Mouse (Mus musculus) forebrain, postnatal 0 days (tissue): ENCODE measurements at regions not wholly inside any gene's neighbourhood (a gene's known extent, or its start where the extent isn't known, plus 50 kb on each side); places are given as distances from the start of the nearest gene placed in this dataset.

Experiments
- ATAC-seq: fragments of 200-750 bp; cut with Nextera tagmentation; 2 replicates; pipeline ENCODE4 v1.8.0; 2017; ENCODE audit warnings: mild to moderate bottlenecking, moderate library complexity
- DNase-seq: peaks from one replicate; pipeline ENCODE4 v3.0.0-alpha.2; 2015
- H3K27ac ChIP-seq: fragments of 300-500 bp; sonication (generic); 2 replicates; pipeline ENCODE4 v1.5.1; 2014; ENCODE audit warnings: low read depth, mild to moderate bottlenecking, antibody characterized with exemption, low read length, moderate library complexity, mixed read lengths
- H3K27me3 ChIP-seq: fragments of 300-500 bp; sonication (generic); 2 replicates; pipeline ENCODE4 v1.6.1; 2014; ENCODE audit warnings: mild to moderate bottlenecking, low read length, mixed read lengths; ENCODE audit not compliant: insufficient read depth
- H3K36me3 ChIP-seq: fragments of 300-500 bp; sonication (generic); 2 replicates; pipeline ENCODE4 v1.6.1; 2014; ENCODE audit warnings: mild to moderate bottlenecking, moderate library complexity; ENCODE audit not compliant: insufficient read depth
- H3K4me1 ChIP-seq: fragments of 300-500 bp; sonication (generic); 2 replicates; pipeline ENCODE4 v1.6.1; 2014; ENCODE audit warnings: antibody characterized with exemption; ENCODE audit not compliant: insufficient read depth
- H3K4me2 ChIP-seq: fragments of 300-500 bp; sonication (generic); 2 replicates; pipeline ENCODE4 v1.6.1; 2014; ENCODE audit warnings: low read depth, mild to moderate bottlenecking, moderate library complexity
- H3K4me3 ChIP-seq: fragments of 300-500 bp; sonication (generic); 2 replicates; pipeline ENCODE4 v1.5.1; 2014; ENCODE audit warnings: low read depth, low read length, mixed read lengths
- H3K9ac ChIP-seq: fragments of 300-500 bp; sonication (generic); 2 replicates; pipeline ENCODE4 v1.6.1; 2014; ENCODE audit warnings: mild to moderate bottlenecking
- H3K9me3 ChIP-seq: fragments of 300-500 bp; sonication (generic); 2 replicates; pipeline ENCODE4 v1.6.1; 2016; ENCODE audit warnings: low read length
- CTCF ChIP-seq: sonication (generic); IDR thresholded peaks from 2 replicates; pipeline ENCODE4 v1.5.1; 2016; ENCODE audit warnings: antibody characterized with exemption, control low read depth, low read depth
- WGBS: fragments of 180-500 bp; shearing (Covaris S2); extraction: QIAGEN DNeasy Blood & Tissue Kit; methylation state at CpG from one replicate; pipeline ENCODE4 v1.1.7; 2014; 5-methylcytosine and 5-hydroxymethylcytosine counted together

- H3K9ac ChIP-seq, result no peak overlapping the region
- no peaks in the 10 kb centered on the region for H3K36me3 ChIP-seq
- H3K4me1 ChIP-seq, result no peaks in the 10 kb centered on the region
- DNase-seq, result no peak
- H3K9me3 ChIP-seq, result no peaks in the 10 kb centered on the region
- no peak overlapping the region for H3K27ac ChIP-seq
- no peak overlapping the region for H3K4me2 ChIP-seq
- no peak overlapping the region for H3K4me3 ChIP-seq
- H3K27me3 ChIP-seq, result no peaks in the 10 kb centered on the region
- WGBS, result 48% methylated on average over 1 of the region's 1 CpGs
- no peak for ATAC-seq
- TF ChIP-seq CTCF, result no peak
Observed at GRCm38 (mm10) chr8:41648276-41648675, 231.4 kb upstream of the Frg1 start.

GRCm38 (mm10) chr8:41644626-41645025 lies 227.8 kb upstream of the Frg1 start:
- no peaks in the 10 kb centered on the region for H3K4me1 ChIP-seq
- ATAC-seq (no peak), DNase-seq (no peak)
- WGBS, result 77% methylated on average over 5 of the region's 5 CpGs
- H3K36me3 ChIP-seq, result no peaks in the 10 kb centered on the region
- no peak for TF ChIP-seq CTCF
- H3K4me2 ChIP-seq, result no peak overlapping the region
- no peak overlapping the region for H3K4me3 ChIP-seq
- no peaks in the 10 kb centered on the region for H3K9me3 ChIP-seq
- no peak overlapping the region for H3K9ac ChIP-seq
- H3K27me3 ChIP-seq, result no peaks in the 10 kb centered on the region
- no peak overlapping the region for H3K27ac ChIP-seq

GRCm38 (mm10) chr8:41623841-41624240 lies 207.0 kb upstream of the Frg1 start:
- Histone ChIP-seq H3K4me2 (no peak overlapping the region), H3K36me3 (no peaks in the 10 kb centered on the region), H3K27ac (no peak overlapping the region), H3K27me3 (no peaks in the 10 kb centered on the region), H3K4me3 (no peak overlapping the region), H3K4me1 (no peaks in the 10 kb centered on the region), H3K9me3 (no peaks in the 10 kb centered on the region), H3K9ac (no peak overlapping the region)
- TF ChIP-seq CTCF, result no peak
- no peak for DNase-seq
- ATAC-seq, result no peak
- 90% methylated on average over 4 of the region's 4 CpGs for WGBS

GRCm38 (mm10) chr8:41600255-41600654 lies 183.4 kb upstream of the Frg1 start:
- Histone ChIP-seq H3K4me1 (no peaks in the 10 kb centered on the region), H3K27ac (no peak overlapping the region), H3K4me2 (no peak overlapping the region), H3K9me3 (no peaks in the 10 kb centered on the region), H3K36me3 (no peaks in the 10 kb centered on the region), H3K9ac (no peak overlapping the region), H3K4me3 (no peak overlapping the region), H3K27me3 (no peaks in the 10 kb centered on the region)
- TF ChIP-seq CTCF, result no peak
- 77% methylated on average over 1 of the region's 1 CpGs for WGBS
- ATAC-seq, result no peak
- no peak for DNase-seq

GRCm38 (mm10) chr8:41594446-41594845 lies 177.6 kb upstream of the Frg1 start:
- no peaks in the 10 kb centered on the region for H3K9me3 ChIP-seq
- H3K4me3 ChIP-seq, result no peak overlapping the region
- H3K9ac ChIP-seq, result no peak overlapping the region
- H3K4me2 ChIP-seq, result no peak overlapping the region
- ATAC-seq, result no peak
- no peak for DNase-seq
- no peaks in the 10 kb centered on the region for H3K27me3 ChIP-seq
- H3K27ac ChIP-seq, result no peak overlapping the region
- no peaks in the 10 kb centered on the region for H3K4me1 ChIP-seq
- 84% methylated on average over 5 of the region's 5 CpGs for WGBS
- no peak for TF ChIP-seq CTCF
- H3K36me3 ChIP-seq, result no peaks in the 10 kb centered on the region

GRCm38 (mm10) chr8:41593666-41594042 lies 176.8 kb upstream of the Frg1 start:
- no peak overlapping the region for H3K4me2 ChIP-seq
- H3K9ac ChIP-seq, result no peak overlapping the region
- H3K36me3 ChIP-seq, result no peaks in the 10 kb centered on the region
- no peaks in the 10 kb centered on the region for H3K27me3 ChIP-seq
- TF ChIP-seq CTCF, result no peak
- DNase-seq (no peak), ATAC-seq (no peak)
- whole genome bisulfite sequencing, result 26% methylated on average over 2 of the region's 2 CpGs
- no peaks in the 10 kb centered on the region for H3K4me1 ChIP-seq
- no peak overlapping the region for H3K4me3 ChIP-seq
- H3K9me3 ChIP-seq, result no peaks in the 10 kb centered on the region
- H3K27ac ChIP-seq, result no peak overlapping the region

GRCm38 (mm10) chr8:41592741-41593665 lies 176.1 kb upstream of the Frg1 start:
- WGBS, result 39% methylated on average over 6 of the region's 6 CpGs
- H3K4me3 ChIP-seq, result no peak overlapping the region
- H3K9ac ChIP-seq, result no peak overlapping the region
- DNase-seq (no peak), ATAC-seq (no peak)
- no peaks in the 10 kb centered on the region for H3K36me3 ChIP-seq
- H3K27me3 ChIP-seq, result no peaks in the 10 kb centered on the region
- TF ChIP-seq CTCF, result no peak
- H3K9me3 ChIP-seq, result no peaks in the 10 kb centered on the region
- H3K4me1 ChIP-seq, result no peaks in the 10 kb centered on the region
- no peak overlapping the region for H3K4me2 ChIP-seq
- H3K27ac ChIP-seq, result no peak overlapping the region
